Mouse (Mus musculus) kidney, adult 2 months (tissue): Measurements from ENCODE around the gene Rassf7.

Experiments used
- CTCF ChIP-seq: fragments of 200-500 bp; conservative IDR thresholded peaks from 2 replicates; pipeline ENCODE4 v1.5.1; 2011; ENCODE audit warnings: low read depth, mild to moderate bottlenecking, control low read depth, low read length, moderate library complexity, mixed read lengths; ENCODE audit not compliant: insufficient read depth, insufficient read length
- POLR2A ChIP-seq: fragments of 200-500 bp; IDR thresholded peaks from one replicate; pipeline ENCODE4 v1.6.1; 2011; ENCODE audit warnings: low read depth, low read length, control low read depth

DNA sequence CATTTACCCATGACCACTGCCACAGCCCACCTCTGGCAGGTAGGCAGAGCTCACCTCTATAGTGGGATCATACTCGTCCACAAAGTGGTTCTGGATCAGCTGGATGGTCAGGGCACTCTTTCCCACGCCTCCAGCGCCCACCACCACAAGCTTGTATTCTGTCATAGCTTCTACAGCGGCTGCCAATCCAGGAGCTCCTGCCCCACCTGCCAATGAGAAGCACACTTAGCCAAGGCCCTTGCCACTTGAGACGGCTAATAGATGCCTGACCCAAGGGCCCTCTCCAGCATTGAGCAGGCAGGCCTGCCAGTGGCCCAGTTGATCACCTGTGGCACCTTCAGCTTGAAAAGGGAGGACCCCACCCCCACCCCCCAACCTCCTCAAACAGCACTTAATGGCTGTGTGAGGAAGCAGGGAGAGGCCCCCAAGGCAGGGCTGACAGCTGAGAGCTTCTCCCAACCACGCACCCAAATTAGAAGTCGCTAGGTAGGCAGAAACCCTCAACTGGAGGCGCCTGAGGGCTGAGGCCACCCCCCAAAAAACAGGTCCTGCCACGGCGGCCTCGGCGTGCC, 22.8 kb upstream of the Rassf7 start:
- TF ChIP-seq CTCF (no peak), POLR2A (no peak)
